Mouse (Mus musculus): ENCODE data around the gene Vmn2r83.
"Not testable (repeated sequence)": the region's sequence is repeated elsewhere in the genome, so short reads cannot be mapped to it uniquely, and the experiment has no call there.

Vmn2r83 gene

GRCm38 (mm10) chr10:79468431-79468830 lies at the start of gene Vmn2r83:
TSS of gene Vmn2r83 (plus strand) at chr10:79468731.
- no peak for DNase-seq

DNA sequence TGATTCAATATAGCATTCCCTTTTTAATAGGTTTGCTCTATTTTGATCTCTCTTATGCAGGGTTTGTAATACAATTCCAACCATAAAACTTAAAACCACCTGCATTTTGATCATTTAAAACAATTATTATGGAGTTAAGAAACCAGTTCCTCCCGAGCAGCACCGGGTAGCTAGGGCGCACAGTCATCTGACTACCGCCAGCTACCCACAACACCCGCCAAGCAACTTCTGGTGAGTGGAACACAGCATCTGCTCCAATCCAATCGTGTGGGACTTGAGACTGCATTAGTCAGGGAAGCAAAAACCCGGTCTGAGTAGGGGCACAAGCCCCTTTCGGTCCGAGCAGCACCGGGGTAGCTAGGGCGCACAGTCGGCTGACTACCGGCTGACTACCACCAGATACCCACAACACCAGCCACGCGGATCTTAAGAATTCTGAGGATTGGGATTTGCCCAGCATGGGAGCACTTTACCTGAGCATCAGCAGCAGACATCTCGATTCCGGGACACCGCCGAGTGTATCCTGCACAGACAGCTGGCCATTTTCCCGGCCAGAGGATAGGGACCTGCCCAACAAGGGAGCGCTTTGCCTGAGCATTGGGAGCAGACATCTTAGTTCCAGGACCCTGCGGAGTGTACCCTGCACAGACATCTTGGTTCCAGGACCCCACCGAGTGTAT lies 33.2 kb upstream of the Vmn2r83 start:
- not testable (repeated sequence) for DNase-seq

GRCm38 (mm10) chr10:79495886-79496285 lies 27.4 kb downstream of the Vmn2r83 start:
- no peak for DNase-seq

DNA sequence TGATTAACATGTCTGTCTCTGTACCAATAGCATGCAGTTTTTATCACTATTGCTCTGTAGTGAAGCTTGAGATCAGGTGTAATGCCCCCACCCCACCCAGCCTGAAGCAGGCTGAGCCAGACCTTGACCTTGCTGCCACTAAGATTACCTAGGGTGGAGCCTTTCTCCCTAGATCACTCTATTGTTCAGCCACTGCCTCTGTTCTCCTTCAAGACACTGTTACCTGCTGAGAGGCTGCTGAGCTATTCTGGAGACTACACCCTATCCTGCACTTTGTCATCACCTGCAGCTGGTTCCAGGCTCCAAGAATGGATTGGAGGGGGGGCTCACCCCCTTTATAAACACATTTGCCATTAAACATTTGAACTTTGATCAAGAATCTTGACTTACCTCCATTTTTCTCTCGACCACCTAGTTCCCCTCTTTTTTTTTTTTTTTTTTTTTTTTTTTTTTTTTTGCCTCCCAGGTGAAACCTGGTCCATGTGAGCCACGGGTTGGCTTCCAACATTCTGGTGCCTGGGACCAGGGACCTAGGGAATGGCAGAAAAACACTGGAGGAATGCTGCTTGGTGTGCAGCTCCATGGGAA lies 28.3 kb downstream of the Vmn2r83 start:
- no peak for DNase-seq

GRCm38 (mm10) chr10:79502830-79503644 lies 34.5 kb downstream of the Vmn2r83 start:
- DNase-seq, result no peak

DNA sequence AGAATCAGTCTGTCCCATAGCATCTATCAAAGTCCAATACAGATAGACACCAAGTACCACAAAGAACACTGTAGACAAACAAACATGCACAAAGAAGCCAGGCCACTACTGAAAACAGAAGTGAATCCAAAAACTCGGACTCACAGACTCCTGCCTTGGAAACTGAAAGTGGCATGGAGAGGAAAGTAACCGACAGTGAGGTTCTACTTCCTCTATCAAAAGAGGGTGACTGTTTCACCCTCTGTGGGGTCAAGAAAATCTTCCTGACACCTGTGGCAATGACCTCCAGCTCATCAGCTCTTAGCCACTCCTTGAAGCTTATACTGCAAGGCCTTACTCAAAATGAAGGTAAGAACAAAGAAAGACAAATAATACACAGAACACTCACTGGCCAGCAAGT lies 38.2 kb downstream of the Vmn2r83 start:
- DNase-seq, result no peak

- DNase-seq, result no peak
Measured at GRCm38 (mm10) chr10:79524433-79524832, 55.9 kb downstream of the Vmn2r83 start.

DNA sequence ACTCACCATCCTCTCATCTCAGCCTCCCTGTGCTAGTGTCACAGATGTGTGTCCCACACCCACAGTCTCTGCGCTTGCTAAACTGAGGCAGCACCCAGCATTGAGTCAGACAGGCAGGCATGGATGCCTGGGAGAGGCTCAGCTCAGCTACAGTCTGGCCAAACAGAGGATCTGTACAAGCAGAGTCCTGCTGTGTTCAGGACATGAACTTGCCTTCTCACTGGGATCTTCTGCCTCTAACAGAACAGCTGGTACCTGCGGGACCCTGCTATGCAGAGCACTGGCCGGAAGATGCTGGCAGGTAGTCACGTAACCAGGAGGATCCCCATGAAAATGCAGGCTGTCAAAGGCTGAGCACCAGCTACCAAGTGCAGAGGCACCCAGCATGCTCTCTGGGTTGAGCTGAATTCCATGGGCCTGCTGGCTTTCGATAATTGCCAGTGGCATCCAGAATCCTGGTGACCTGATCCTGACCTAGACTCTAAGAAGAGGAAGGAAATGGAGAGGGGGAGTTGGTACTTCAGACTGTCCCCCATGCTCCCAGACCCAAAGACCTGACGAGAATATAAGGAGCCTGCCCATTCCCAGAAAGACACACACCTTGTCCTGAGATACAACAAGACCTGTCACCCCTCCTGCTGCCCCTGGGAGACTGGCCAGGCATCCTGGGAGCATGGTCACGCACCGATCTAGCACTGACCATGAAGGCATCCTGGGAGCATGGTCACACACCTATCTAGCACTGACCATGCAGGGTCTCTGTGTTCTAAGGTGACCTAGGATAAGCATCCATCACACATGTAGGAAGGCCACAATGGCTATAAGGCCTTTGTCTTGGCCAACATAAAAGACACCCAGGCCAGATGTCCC lies 57.2 kb downstream of the Vmn2r83 start:
- DNase-seq, result no peak

DNA sequence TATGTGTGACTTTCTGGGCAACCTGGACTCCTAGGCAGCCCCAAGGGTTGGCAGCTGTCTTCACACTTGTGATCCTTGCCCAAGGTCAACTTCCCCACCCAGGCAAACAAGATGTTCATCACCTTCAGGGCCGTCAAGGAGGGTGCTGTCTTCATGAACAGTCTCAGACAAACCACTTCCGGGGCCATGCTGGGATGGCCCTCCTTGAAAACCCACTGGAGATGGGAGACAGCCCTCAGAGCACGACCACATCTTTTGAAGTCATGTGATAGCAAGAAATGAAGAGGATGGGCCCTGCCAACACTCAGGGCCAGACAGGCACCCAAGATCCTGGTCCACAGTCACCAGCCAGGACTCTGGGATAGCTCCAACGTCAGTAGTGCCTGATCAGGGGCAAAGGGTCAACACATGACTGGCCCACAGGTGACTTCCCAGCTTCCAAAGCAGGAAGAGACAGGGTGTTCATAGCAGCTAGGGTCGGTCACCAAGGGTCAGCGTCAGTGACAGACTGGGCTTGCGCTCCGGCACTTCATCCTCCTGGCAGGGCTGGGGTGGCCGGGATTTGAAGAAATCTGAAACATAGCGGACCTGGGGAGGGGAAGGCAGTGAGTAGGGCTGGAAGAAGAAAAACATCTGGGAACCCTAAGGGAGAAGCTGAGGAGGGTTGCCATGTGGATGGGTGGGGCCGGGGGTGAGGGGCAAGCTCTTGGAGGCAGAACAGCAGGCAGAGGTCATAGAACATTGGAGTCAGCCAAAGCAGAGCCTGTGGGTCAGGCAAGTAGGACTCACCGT lies 58.3 kb downstream of the Vmn2r83 start:
- DNase-seq, result no peak

GRCm38 (mm10) chr10:79527453-79527845 lies 58.9 kb downstream of the Vmn2r83 start:
- DNase-seq, result no peak

DNA sequence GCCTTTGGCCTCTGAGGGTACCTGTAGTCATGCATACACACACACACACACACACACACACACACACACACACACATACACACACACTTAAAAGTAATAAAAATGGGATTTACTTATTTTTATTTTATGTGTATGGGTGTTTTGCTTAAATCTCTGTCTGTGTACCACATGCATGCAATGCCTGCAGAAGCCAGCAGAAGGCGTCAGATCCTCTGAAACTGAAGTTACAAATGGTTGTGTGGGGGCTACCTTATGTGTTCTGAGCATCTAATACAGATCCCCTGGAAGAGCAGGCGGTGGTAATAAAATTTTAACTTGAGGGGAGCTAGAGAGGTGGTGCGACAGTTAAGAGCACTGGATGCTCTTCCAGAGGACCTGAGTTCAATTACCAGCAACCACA lies 59.5 kb downstream of the Vmn2r83 start:
- no peak for DNase-seq

- no peak for DNase-seq
Measured at GRCm38 (mm10) chr10:79530241-79530640, 61.7 kb downstream of the Vmn2r83 start.

DNA sequence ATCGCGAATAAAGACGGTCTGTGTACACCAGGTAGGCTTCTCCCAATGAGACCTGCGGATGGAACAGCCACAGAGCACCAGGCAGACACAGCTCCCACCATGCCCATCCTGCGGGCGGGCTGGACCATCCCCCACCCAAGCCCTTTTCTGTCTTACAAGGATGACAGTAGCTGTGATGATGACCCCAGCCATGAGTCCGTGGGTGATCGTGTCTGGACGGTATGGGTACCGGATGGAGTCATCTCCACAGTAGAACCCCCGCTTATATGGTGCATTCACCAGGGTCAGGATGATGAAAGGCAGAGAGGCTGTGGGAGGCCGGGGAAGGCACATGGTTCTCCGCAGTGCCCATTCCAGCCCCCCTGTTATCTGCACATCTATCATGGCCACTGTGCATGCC lies 62.2 kb downstream of the Vmn2r83 start:
- DNase-seq, result no peak

GRCm38 (mm10) chr10:79531593-79531992 lies 63.1 kb downstream of the Vmn2r83 start:
- DNase-seq, result no peak

DNA sequence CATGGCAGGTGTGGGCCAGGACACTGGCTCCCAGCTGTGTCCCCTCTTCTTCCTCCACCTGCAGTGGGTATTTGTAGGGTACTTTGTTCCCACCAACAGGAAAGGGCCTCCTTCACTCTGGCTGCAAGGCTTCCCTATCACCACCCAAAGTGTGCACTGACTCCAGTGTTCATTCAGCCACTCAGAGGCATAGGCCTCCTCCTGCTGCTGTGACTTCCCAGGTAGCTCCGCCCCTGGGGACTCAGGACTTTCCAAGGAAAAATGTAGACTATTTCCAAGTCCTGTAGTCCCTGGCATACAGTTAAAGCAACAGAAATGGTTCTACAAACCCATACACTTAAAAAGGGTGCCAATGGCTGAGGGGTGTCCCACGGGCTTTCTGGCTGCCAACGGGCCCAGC lies 64.1 kb downstream of the Vmn2r83 start:
- no peak for DNase-seq

GRCm38 (mm10) chr10:79533126-79533911 lies 64.8 kb downstream of the Vmn2r83 start, which contains the start of gene Plpp2:
TSS of gene Plpp2 (minus strand) at chr10:79533796.
- DNase-seq, result peak; percentile 57

GRCm38 (mm10) chr10:79534426-79534825 lies 65.9 kb downstream of the Vmn2r83 start:
- DNase-seq, result no peak

GRCm38 (mm10) chr10:79535431-79535830 lies 66.9 kb downstream of the Vmn2r83 start:
- DNase-seq, result no peak

GRCm38 (mm10) chr10:79536461-79537080 lies 68.0 kb downstream of the Vmn2r83 start:
- DNase-seq, result no peak

DNA sequence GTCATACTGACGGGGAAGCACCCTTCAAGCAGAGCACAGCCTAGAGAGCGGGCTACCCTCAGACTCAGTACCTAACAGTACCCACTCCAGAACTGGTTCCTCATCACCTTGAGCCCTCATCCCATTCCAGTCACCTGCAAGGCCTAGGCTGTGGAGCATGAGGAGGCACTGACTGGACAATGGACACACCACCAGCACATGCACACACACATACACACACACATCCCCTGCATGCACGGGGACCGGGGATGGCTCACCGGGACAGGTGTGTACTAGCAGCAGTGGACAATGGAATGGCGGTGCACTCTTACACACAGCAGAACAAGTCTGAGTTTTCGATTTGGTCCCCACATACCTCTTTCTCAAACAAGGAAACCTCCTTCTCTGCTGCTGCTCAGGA lies 68.7 kb downstream of the Vmn2r83 start:
- DNase-seq, result no peak

DNA sequence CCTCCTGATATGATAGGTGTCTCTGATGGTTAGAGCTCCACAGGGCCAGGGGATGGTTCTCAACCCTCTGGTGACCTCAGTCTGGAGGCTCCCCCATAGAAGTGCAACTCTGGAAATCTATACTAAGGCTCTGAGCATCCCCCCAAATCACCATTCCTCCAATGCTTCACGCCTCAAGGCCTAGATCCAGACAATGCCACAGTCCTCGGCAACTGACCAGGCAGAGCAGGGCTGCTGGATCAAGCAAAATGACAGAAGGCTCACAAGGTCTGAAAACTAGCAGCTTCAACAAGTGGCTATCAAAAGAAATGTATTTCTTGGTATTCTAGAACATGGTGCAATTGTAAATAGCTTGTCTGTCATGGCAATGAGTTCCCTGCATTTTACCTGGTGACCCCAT lies 69.2 kb downstream of the Vmn2r83 start:
- DNase-seq, result no peak

Data from cerebellum, adult 11 months (tissue).